Mouse (Mus musculus): ENCODE data around the gene 1700018F24Rik.
"Not testable (repeated sequence)": the region's sequence is repeated elsewhere in the genome, so short reads cannot be mapped to it uniquely, and the experiment has no call there.

1700018F24Rik gene

DNA sequence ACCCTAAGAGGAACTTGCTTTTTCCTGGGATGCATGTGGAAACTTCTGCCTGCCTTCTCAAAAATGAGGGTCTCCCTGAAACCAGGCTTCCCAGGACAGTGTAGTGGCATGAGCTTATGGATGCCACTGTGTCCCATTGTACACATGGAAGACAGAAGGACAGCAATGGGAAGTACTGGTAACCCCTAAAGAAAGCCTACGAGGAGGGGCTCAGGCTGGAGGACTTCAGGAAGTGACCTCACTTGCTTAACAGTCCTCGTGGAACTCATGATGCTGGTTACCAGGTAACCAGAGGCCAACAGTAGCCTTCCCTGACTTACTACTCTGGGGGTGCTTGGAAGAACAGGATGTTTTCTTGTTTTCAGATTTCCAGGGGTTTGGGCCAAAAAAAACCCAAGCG, at the start of gene 1700018F24Rik:
Gene 1700018F24Rik (plus strand): TSS at position 301 of the 400 bp plus-strand sequence.
- not testable (repeated sequence) for DNase-seq

DNA sequence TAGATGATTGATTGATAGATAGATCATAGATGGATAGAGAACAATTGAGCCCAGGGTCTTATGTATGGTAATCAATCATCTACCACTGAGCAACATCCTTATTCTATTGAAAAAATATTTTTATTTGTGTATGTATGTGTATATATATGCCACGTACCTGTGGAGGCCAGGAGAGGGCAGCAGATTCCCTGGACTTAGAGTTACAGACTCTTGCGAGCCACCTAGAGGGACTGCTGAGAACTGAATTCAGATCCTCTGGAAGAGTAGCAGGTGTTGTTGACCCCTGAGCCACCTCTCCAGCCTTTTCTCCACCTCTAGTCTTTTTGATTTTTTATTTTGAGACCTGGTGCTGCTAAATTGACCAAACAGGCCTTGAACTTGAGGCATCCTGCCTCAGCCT, 44.3 kb upstream of the 1700018F24Rik start:
- no peak for DNase-seq

GRCm38 (mm10) chr5:145003362-145003761, 39.4 kb upstream of the 1700018F24Rik start:
- DNase-seq, result no peak

- DNase-seq, result no peak
Observed at GRCm38 (mm10) chr5:145004495-145004894, 38.3 kb upstream of the 1700018F24Rik start.

GRCm38 (mm10) chr5:145005596-145005995, 37.2 kb upstream of the 1700018F24Rik start:
- no peak for DNase-seq

GRCm38 (mm10) chr5:145008878-145009659, 33.7 kb upstream of the 1700018F24Rik start:
- DNase-seq, result no peak

DNA sequence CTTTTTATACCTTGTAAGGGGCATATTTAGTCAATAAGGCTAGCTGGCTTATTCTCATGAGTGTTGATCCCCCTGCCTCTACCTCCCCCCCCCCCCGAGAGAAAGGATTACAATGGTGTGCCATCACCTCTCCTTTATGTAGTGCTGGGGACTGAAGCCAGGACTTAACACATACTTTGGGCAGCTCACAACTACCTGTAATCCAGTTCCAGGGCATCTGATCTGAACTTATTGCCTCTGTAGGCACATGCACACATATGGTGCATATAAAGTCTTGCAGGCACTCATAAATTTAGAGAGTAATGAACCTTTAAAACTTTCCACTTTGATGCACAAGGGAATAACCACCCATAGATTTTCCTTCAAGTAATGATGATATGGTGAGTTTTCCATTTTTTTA, 28.5 kb upstream of the 1700018F24Rik start:
- no peak for DNase-seq

DNA sequence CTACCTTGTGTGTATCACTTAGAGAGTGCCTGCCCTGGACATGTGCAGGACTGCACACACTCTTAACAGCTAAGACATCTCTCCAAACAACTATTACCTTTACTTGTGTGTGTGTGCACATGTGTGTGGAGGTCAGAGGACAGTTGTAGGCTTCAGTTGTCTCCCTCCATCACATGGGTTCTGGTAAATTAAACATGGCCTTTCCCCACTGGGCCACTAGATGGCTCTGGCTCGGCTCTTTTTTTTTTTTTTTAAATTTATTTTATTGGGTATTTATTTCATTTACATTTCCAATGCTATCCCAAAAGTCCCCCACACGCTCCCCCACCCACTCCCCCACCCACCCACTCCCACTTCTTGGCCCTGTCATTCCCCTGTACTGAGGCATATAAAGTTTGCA, 26.0 kb upstream of the 1700018F24Rik start:
- not testable (repeated sequence) for DNase-seq

DNA sequence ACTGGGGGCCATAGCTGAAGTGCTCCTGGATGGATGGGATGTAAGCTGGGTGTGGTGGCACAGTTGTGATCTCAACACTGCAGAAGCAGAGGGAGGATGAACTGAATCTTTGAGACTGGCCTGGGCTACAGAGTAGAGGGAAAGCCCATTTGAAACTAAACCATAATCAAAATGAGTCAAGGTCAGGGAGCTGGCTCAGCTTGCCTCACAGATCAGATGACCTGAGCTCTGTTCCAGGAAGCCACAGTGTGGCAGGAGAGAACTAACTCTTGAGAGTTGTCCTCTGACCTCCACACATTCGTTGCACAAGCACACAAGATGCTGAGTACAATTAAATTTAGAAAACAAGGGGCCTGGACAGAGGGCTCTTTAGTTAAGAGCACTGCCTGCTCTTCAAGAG, 22.5 kb upstream of the 1700018F24Rik start:
- DNase-seq, result not testable (repeated sequence)

DNA sequence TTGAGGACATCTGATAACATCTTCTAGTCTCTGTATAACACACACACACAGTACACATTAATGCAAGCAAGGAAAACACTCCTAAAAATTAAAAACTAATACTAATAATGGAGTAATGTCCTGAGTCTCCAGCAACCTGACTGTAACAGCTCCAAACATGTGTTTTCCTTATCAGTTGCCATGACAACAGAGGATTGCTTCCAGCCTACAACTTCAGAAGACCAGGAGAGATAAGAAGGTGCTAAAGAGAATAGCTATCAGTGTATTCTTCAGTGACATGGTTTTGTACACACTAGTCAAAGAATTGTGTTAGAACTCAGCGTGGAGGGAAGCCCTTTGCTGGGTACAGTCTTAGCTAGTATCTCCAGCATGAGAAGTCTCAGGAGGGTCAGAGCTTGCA, 22.1 kb upstream of the 1700018F24Rik start:
- not testable (repeated sequence) for DNase-seq

GRCm38 (mm10) chr5:145030476-145030875, 12.3 kb upstream of the 1700018F24Rik start:
- not testable (repeated sequence) for DNase-seq

DNA sequence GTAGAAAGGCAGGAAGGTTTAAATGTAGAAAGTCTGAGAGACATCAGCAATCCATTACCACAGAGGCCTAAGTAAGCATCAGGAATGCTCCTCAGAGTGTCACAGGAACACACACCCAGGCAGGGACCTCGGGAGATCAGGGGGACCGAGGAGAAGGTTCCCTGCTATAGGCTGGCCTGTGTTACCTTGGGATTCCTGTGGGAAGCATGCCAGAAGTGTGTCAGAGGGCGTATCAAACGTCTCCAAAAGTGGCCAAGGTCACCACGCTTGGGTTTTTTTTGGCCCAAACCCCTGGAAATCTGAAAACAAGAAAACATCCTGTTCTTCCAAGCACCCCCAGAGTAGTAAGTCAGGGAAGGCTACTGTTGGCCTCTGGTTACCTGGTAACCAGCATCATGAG, 10.4 kb upstream of the 1700018F24Rik start, which contains the start of gene Gm4871:
Gene Gm4871 (minus strand): TSS at position 364 of the 400 bp plus-strand sequence.
- DNase-seq, result not testable (repeated sequence)

GRCm38 (mm10) chr5:145041628-145042027, 1.2 kb upstream of the 1700018F24Rik start:
- DNase-seq, result peak in 1 of 2 experiments; percentile 4

- DNase-seq, result not testable (repeated sequence)
Observed at GRCm38 (mm10) chr5:145054187-145054586, 11.4 kb downstream of the 1700018F24Rik start.

DNA sequence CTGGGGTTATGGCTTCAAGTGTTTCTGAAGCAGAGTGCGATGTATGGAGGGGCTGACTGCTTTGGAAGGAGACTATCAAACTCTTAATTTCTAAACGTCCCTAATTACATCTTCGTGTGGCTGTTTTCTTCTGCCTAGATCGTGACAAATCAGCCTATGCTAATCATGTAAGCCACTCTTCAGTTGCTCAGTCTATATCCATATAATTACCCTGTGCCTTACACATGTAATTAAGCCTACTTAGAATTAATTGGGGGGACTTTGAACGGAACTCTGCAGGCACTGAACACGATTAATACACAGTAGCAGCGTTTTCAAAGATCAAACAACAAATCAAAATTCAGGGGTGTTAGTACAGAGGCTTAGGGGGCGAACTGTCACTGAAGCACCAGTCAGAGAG, 15.1 kb downstream of the 1700018F24Rik start:
- no peak for DNase-seq

DNA sequence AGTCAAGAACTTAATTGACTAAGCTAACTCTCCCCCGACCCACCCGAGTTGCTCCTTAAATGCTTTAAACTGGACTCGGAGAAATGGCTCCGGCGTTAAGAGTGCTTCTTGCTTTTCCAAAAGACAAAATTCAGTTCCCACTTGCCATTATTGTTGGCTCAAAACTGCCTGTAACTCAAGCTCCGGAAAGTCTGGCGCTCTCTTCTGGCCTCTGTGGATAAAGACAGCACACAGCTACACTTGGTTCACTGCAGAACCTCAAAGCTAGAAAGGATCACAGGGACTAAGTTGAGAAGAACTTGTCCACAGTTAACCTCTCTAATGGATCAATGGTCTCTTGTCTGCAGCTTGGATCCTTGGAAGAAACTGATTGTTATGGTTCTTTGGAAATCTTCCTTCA, 15.9 kb downstream of the 1700018F24Rik start:
- DNase-seq, result no peak

DNA sequence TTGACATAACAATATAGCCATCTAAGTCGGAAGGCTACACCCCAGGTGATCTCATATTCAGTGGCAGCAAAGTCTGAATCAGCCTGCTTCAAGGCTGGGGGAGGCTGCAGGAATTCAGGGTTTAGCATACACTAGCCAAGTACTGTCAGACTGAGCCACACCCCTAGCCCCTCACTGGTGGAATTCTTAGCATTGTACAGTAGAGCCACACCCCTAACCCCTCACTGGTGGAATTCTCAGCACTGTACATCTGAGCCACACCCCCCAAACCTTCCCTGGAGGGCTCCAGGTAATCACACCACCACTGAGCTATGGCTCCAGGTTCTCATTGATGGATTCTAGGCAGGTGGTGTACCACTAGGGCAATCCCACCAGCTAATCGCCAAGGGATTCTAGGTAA, 16.7 kb downstream of the 1700018F24Rik start:
- no peak for DNase-seq

DNA sequence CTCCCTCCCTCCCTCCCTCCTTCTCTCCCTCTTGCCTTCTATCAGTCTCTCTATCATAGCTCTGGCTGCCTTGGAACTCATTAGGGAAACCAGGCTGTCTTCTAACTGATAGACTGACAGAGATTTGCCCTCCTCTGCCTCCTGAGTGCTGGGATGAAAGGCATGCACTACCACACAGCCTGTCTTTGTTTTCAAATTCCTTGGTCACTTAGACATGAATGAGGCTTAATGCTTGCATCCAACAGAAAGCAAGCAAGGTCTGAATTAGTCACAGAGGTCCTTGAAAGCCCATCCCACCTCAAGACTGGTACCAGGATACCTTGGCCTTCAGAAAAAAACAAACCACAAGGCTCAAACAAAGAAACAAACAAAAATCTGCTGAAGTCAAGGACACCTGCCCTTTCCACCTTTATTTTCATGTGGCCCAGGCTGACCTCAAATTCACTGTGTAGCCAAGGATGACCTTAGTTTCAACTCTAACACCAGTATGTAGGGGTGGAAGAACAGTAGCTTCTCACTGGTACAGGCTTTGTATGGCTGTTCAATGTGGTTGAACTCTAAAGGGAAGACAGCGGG, 22.1 kb downstream of the 1700018F24Rik start:
- DNase-seq, result no peak

GRCm38 (mm10) chr5:145068863-145069262, 26.1 kb downstream of the 1700018F24Rik start:
- DNase-seq, result no peak

DNA sequence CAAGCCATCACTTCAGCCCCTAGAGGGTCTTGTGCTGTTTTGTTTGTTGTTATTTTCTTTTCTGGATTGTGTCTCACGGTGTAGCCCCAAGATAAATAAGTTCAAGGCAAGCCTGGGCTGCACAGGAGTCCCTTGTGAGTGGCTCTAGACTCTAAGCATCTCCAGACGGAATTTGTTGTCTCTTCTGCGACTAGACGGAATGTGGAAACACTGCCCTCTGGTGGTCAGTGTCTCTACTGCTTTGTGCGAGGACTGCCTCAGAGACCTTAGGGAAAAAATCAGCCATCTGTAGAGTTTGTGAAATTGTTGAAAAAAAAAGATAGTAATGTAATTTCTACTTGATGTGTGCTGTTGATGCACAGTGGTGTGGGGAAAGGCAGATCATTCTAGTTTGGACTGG, 26.9 kb downstream of the 1700018F24Rik start:
- peak; percentile 67 to 84 for DNase-seq

GRCm38 (mm10) chr5:145071342-145071741, 28.6 kb downstream of the 1700018F24Rik start:
- no peak for DNase-seq

DNA sequence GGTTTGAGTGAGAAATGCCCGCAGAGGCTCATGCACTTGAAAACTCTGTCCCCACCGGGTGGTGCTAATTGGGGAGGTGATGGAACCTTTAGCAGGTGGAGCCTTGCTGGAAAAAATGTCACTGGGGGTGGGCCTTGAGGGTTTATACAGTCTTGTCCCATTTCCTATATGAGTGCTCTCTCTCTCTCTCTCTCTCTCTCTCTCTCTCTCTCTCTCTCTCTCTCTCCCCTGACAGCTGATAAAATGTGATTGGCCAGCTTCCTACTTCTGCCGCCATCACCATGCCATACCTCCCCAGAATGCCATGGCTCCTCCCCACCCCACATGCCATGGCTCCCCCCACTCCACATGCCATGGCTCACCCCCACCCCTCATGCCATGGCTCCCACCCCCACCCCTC, 32.3 kb downstream of the 1700018F24Rik start:
- no peak for DNase-seq

GRCm38 (mm10) chr5:145081866-145082613, 39.2 kb downstream of the 1700018F24Rik start:
- DNase-seq, result no peak

Measured in cerebellum, postnatal 25 days (tissue).